Mouse (Mus musculus) hindbrain, embryonic 15.5 days (tissue): Measurements from ENCODE around the gene Rprd2. TPM values are rescaled to one million over a fixed set of nuclear protein-coding genes. Genes with fewer than 3 reads are reported as not detected.

ENCODE experiments used
- ATAC-seq: fragments of 200-750 bp; cut with Nextera tagmentation; 2 replicates; pipeline ENCODE4 v1.8.0; 2017; ENCODE audit warnings: low read depth, moderate number of reproducible peaks, moderate TSS enrichment; ENCODE audit not compliant: low FRiP score
- H3K27ac ChIP-seq: fragments of 300-500 bp; sonication (generic); replicated peaks from 2 replicates; pipeline ENCODE4 v1.5.1; 2015; ENCODE audit warnings: mild to moderate bottlenecking, inconsistent platforms
- H3K27me3 ChIP-seq: fragments of 300-500 bp; sonication (generic); 2 replicates; pipeline ENCODE4 v1.6.1; 2015; ENCODE audit warnings: control low read depth, inconsistent platforms
- H3K36me3 ChIP-seq: fragments of 300-500 bp; sonication (generic); 2 replicates; pipeline ENCODE4 v1.6.1; 2015; ENCODE audit warnings: control low read depth, inconsistent platforms
- H3K4me1 ChIP-seq: fragments of 300-500 bp; sonication (generic); replicated peaks from 2 replicates; pipeline ENCODE4 v1.6.1; 2015; ENCODE audit warnings: control low read depth, inconsistent platforms
- H3K4me2 ChIP-seq: fragments of 300-500 bp; sonication (generic); 2 replicates; pipeline ENCODE4 v1.6.1; 2015; ENCODE audit warnings: moderate library complexity, mild to moderate bottlenecking, inconsistent platforms
- H3K4me3 ChIP-seq: fragments of 300-500 bp; sonication (generic); 2 replicates; pipeline ENCODE4 v1.5.1; 2015; ENCODE audit warnings: mild to moderate bottlenecking, inconsistent platforms
- H3K9ac ChIP-seq: fragments of 300-500 bp; sonication (generic); 2 replicates; pipeline ENCODE4 v1.6.1; 2015; ENCODE audit warnings: inconsistent platforms
- H3K9me3 ChIP-seq: fragments of 300-500 bp; sonication (generic); 2 replicates; pipeline ENCODE4 v1.6.1; 2016; ENCODE audit warnings: control low read depth, inconsistent platforms
- WGBS: fragments of 180-500 bp; shearing (Covaris S2); methylation state at CpG from one replicate; pipeline ENCODE4 v1.1.7; 2015; 5-methylcytosine and 5-hydroxymethylcytosine counted together
- polyA plus RNA-seq: library from polyadenylated mRNA; unstranded; fragments of >200 nt; fragmentation: Nextera tagmentation; extraction: Ambion mirVana; gene quantifications from 2 replicates; pipeline ENCODE4 v1.2.1, GENCODE M21; 2015

Rprd2 gene
- polyA plus RNA-seq, 1 experiment from 2014 or later: 21.7 TPM

- no peaks in the 10 kb centered on the region for H3K36me3 ChIP-seq
- no peak overlapping the region for H3K4me2 ChIP-seq
- no peak for ATAC-seq
- no peaks in the 10 kb centered on the region for H3K4me1 ChIP-seq
- 78% methylated on average over 11 of the region's 11 CpGs for WGBS
- H3K9me3 ChIP-seq: no peaks in the 10 kb centered on the region
- H3K27ac ChIP-seq: no peak overlapping the region
- H3K4me3 ChIP-seq: no peak overlapping the region
- H3K9ac ChIP-seq: no peak overlapping the region
- no peaks in the 10 kb centered on the region for H3K27me3 ChIP-seq
Observed at GRCm38 (mm10) chr3:95732744-95733521, 85.7 kb downstream of the Rprd2 start.

- Histone ChIP-seq H3K4me2 (no peak overlapping the region), H3K27me3 (no peaks in the 10 kb centered on the region), H3K9ac (no peak overlapping the region), H3K4me1 (no peaks in the 10 kb centered on the region), H3K4me3 (no peak overlapping the region), H3K36me3 (no peaks in the 10 kb centered on the region), H3K9me3 (no peaks in the 10 kb centered on the region), H3K27ac (no peak overlapping the region)
- no peak for ATAC-seq
- 96% methylated on average over 9 of the region's 9 CpGs for WGBS
Observed at GRCm38 (mm10) chr3:95732297-95732696, 86.4 kb downstream of the Rprd2 start.

- Histone ChIP-seq H3K4me1 (no peaks in the 10 kb centered on the region), H3K36me3 (no peaks in the 10 kb centered on the region), H3K4me2 (no peak overlapping the region), H3K9me3 (no peaks in the 10 kb centered on the region), H3K4me3 (no peak overlapping the region), H3K9ac (no peak overlapping the region), H3K27me3 (no peaks in the 10 kb centered on the region), H3K27ac (no peak overlapping the region)
- ATAC-seq: no peak
- 91% methylated on average over 4 of the region's 4 CpGs for WGBS
Observed at GRCm38 (mm10) chr3:95731802-95732201, 86.9 kb downstream of the Rprd2 start.

GRCm38 (mm10) chr3:95730431-95730830, 88.2 kb downstream of the Rprd2 start:
- WGBS: 82% methylated on average over 7 of the region's 7 CpGs
- no peaks in the 10 kb centered on the region for H3K36me3 ChIP-seq
- H3K4me2 ChIP-seq: no peak overlapping the region
- no peaks in the 10 kb centered on the region for H3K4me1 ChIP-seq
- no peak overlapping the region for H3K27ac ChIP-seq
- ATAC-seq: no peak
- H3K9ac ChIP-seq: no peak overlapping the region
- no peaks in the 10 kb centered on the region for H3K9me3 ChIP-seq
- H3K4me3 ChIP-seq: no peak overlapping the region
- H3K27me3 ChIP-seq: no peaks in the 10 kb centered on the region

- Histone ChIP-seq H3K4me2 (no peak overlapping the region), H3K36me3 (no peaks in the 10 kb centered on the region), H3K27me3 (no peaks in the 10 kb centered on the region), H3K4me3 (no peak overlapping the region), H3K27ac (no peak overlapping the region), H3K4me1 (no peaks in the 10 kb centered on the region), H3K9me3 (no peaks in the 10 kb centered on the region), H3K9ac (no peak overlapping the region)
- 84% methylated on average over 2 of the region's 2 CpGs for WGBS
- no peak for ATAC-seq
Observed at GRCm38 (mm10) chr3:95728906-95729305, 89.8 kb downstream of the Rprd2 start.

GRCm38 (mm10) chr3:95726696-95727358, 91.8 kb downstream of the Rprd2 start:
- H3K9ac ChIP-seq: no peak overlapping the region
- H3K27me3 ChIP-seq: no peaks in the 10 kb centered on the region
- no peaks in the 10 kb centered on the region for H3K36me3 ChIP-seq
- no peak overlapping the region for H3K27ac ChIP-seq
- 67% methylated on average over 7 of the region's 7 CpGs for WGBS
- no peak overlapping the region for H3K4me3 ChIP-seq
- ATAC-seq: no peak
- no peaks in the 10 kb centered on the region for H3K9me3 ChIP-seq
- no peaks in the 10 kb centered on the region for H3K4me1 ChIP-seq
- no peak overlapping the region for H3K4me2 ChIP-seq

GRCm38 (mm10) chr3:95725863-95726262, 92.8 kb downstream of the Rprd2 start:
- H3K4me2 ChIP-seq: no peak overlapping the region
- no peak overlapping the region for H3K27ac ChIP-seq
- H3K9me3 ChIP-seq: no peaks in the 10 kb centered on the region
- no peaks in the 10 kb centered on the region for H3K36me3 ChIP-seq
- H3K4me1 ChIP-seq: no peaks in the 10 kb centered on the region
- H3K9ac ChIP-seq: no peak overlapping the region
- H3K4me3 ChIP-seq: no peak overlapping the region
- no peak for ATAC-seq
- 91% methylated on average over 7 of the region's 7 CpGs for WGBS
- no peaks in the 10 kb centered on the region for H3K27me3 ChIP-seq

- 85% methylated on average over 3 of the region's 3 CpGs for WGBS
- ATAC-seq: no peak
Observed at GRCm38 (mm10) chr3:95722386-95722785, 96.3 kb downstream of the Rprd2 start.

GRCm38 (mm10) chr3:95718153-95718552, 100.5 kb downstream of the Rprd2 start:
- H3K9ac ChIP-seq: no peak overlapping the region
- H3K4me3 ChIP-seq: no peak overlapping the region
- no peaks in the 10 kb centered on the region for H3K27me3 ChIP-seq
- no peak overlapping the region for H3K4me2 ChIP-seq
- no peaks in the 10 kb centered on the region for H3K4me1 ChIP-seq
- ATAC-seq: no peak
- no peak overlapping the region for H3K27ac ChIP-seq
- H3K36me3 ChIP-seq: no peaks in the 10 kb centered on the region
- H3K9me3 ChIP-seq: no peaks in the 10 kb centered on the region
- 97% methylated on average over 2 of the region's 2 CpGs for WGBS

More at GRCm38 (mm10) chr3:95722386-95722785, 96.3 kb downstream of the Rprd2 start:
- H3K36me3 ChIP-seq: no peaks in the 10 kb centered on the region
- no peak overlapping the region for H3K9ac ChIP-seq
- no peaks in the 10 kb centered on the region for H3K9me3 ChIP-seq
- no peak overlapping the region for H3K27ac ChIP-seq
- H3K4me1 ChIP-seq: no peaks in the 10 kb centered on the region
- H3K4me2 ChIP-seq: no peak overlapping the region
- no peaks in the 10 kb centered on the region for H3K27me3 ChIP-seq
- H3K4me3 ChIP-seq: no peak overlapping the region

GRCm38 (mm10) chr3:95716075-95716474, 102.6 kb downstream of the Rprd2 start:
- WGBS: 95% methylated on average over 1 of the region's 1 CpGs

More at GRCm38 (mm10) chr3:95716075-95716474, 102.6 kb downstream of the Rprd2 start:
- Histone ChIP-seq H3K9me3 (no peaks in the 10 kb centered on the region), H3K36me3 (no peaks in the 10 kb centered on the region), H3K9ac (no peak overlapping the region), H3K27me3 (no peaks in the 10 kb centered on the region), H3K4me2 (no peak overlapping the region), H3K4me3 (no peak overlapping the region), H3K4me1 (no peaks in the 10 kb centered on the region), H3K27ac (no peak overlapping the region)
- no peak for ATAC-seq
